Mouse (Mus musculus) limb, embryonic 10.5 days (tissue): ENCODE measurements at regions not wholly inside any gene's neighbourhood (a gene's known extent, or its start where the extent isn't known, plus 50 kb on each side); places are given as distances from the start of the nearest gene placed in this dataset.

Source experiments
- DNase-seq: peaks from one replicate; pipeline ENCODE4 v3.0.0-alpha.2; 2017; ENCODE audit warnings: low spot score
- H3K27ac ChIP-seq: fragments of 300-500 bp; sonication (generic); 2 replicates; pipeline ENCODE4 v1.5.1; 2016; ENCODE audit warnings: mild to moderate bottlenecking
- H3K27me3 ChIP-seq: fragments of 300-500 bp; sonication (generic); 2 replicates; pipeline ENCODE4 v1.6.1; 2016; ENCODE audit warnings: low read depth, mild to moderate bottlenecking; ENCODE audit not compliant: poor library complexity, severe bottlenecking
- H3K36me3 ChIP-seq: fragments of 300-500 bp; sonication (generic); 2 replicates; pipeline ENCODE4 v1.6.1; 2016; ENCODE audit warnings: mild to moderate bottlenecking, moderate library complexity
- H3K4me1 ChIP-seq: fragments of 300-500 bp; sonication (generic); 2 replicates; pipeline ENCODE4 v1.6.1; 2016
- H3K4me3 ChIP-seq: fragments of 300-500 bp; sonication (generic); 2 replicates; pipeline ENCODE4 v1.5.1; 2016; ENCODE audit warnings: mild to moderate bottlenecking, moderate library complexity
- H3K9me3 ChIP-seq: fragments of 300-500 bp; sonication (generic); replicated peaks from 2 replicates; pipeline ENCODE4 v1.6.1; 2016; ENCODE audit warnings: mild to moderate bottlenecking
- WGBS: fragments of 180-500 bp; shearing (Covaris S2); methylation state at CpG from one replicate; pipeline ENCODE4 v1.1.7; 2016; 5-methylcytosine and 5-hydroxymethylcytosine counted together

DNA sequence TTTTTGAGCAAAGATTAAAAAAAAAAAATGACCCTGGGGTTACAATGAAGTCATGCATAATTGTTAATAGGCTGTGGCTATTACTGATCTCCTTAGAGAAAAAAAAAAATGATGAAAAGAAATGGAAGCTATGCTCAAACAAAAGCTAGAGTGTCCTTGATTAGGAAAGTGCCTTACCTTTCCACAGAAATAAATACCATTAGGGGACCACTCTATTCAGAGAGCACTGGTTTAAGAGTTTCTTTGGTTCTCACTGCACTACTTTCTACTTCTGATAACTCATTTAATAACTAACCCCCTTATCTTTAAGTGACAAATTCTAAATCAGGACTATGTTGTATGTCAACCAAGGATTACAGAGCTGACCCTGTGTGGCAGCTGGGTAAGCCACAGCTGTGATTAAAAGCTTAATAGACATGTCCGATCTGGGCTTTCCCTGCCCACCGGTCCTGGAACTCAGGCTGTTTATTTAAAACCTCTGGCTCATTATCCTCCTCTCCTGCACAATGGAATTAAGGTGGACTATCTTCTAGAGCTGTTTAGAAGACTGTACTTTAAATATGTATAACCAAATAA lies 225.9 kb upstream of the Lyplal1 start:
- 44% methylated on average over 2 of the region's 2 CpGs for WGBS
- no peaks in the 10 kb centered on the region for H3K9me3 ChIP-seq
- no peak for DNase-seq

GRCm38 (mm10) chr1:186342391-186342790 lies 225.3 kb upstream of the Lyplal1 start:
- no peak for DNase-seq
- H3K36me3 ChIP-seq, result no peaks in the 10 kb centered on the region
- no peaks in the 10 kb centered on the region for H3K9me3 ChIP-seq
- no peaks in the 10 kb centered on the region for H3K27me3 ChIP-seq
- 88% methylated on average over 1 of the region's 1 CpGs for WGBS
- no peak overlapping the region for H3K4me3 ChIP-seq
- H3K4me1 ChIP-seq, result peaks cover 15% of the 10 kb centered on the region
- no peak overlapping the region for H3K27ac ChIP-seq

More for the DNA sequence above, 225.9 kb upstream of the Lyplal1 start:
- no peak overlapping the region for H3K4me3 ChIP-seq
- no peaks in the 10 kb centered on the region for H3K36me3 ChIP-seq
- H3K4me1 ChIP-seq, result peaks cover 13% of the 10 kb centered on the region
- no peak overlapping the region for H3K27ac ChIP-seq
- H3K27me3 ChIP-seq, result no peaks in the 10 kb centered on the region

GRCm38 (mm10) chr1:186341878-186342277 lies 224.8 kb upstream of the Lyplal1 start:
- no peaks in the 10 kb centered on the region for H3K36me3 ChIP-seq
- no peak for DNase-seq

DNA sequence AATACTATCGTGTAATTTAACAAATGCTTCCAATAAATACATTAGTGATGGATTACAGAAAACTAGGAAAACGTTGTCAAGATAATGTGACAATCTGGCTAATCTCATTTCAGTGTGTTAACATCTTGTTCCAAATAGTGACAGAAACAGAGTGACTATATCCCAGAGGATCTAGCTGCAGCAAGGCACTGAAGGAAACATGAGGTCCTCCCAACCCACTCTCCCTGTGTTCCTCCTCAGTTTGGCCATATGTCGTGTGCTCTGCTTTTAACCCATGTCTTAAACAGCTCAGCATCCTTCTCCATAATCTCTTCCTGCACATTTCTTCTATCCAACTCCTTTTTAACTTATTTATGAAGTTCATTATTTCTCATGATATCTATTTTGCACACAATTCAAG lies 223.6 kb upstream of the Lyplal1 start:
- Histone ChIP-seq H3K36me3 (no peaks in the 10 kb centered on the region), H3K4me3 (no peak overlapping the region), H3K27me3 (no peaks in the 10 kb centered on the region), H3K27ac (no peak overlapping the region), H3K9me3 (no peaks in the 10 kb centered on the region), H3K4me1 (peaks cover 15% of the 10 kb centered on the region)
- DNase-seq, result no peak
- 89% methylated on average over 3 of the region's 3 CpGs for WGBS

More at GRCm38 (mm10) chr1:186341878-186342277, 224.8 kb upstream of the Lyplal1 start:
- Histone ChIP-seq H3K9me3 (no peaks in the 10 kb centered on the region), H3K4me1 (peaks cover 15% of the 10 kb centered on the region), H3K27ac (no peak overlapping the region), H3K27me3 (no peaks in the 10 kb centered on the region), H3K4me3 (no peak overlapping the region)
- WGBS, result 90% methylated on average over 3 of the region's 3 CpGs

DNA sequence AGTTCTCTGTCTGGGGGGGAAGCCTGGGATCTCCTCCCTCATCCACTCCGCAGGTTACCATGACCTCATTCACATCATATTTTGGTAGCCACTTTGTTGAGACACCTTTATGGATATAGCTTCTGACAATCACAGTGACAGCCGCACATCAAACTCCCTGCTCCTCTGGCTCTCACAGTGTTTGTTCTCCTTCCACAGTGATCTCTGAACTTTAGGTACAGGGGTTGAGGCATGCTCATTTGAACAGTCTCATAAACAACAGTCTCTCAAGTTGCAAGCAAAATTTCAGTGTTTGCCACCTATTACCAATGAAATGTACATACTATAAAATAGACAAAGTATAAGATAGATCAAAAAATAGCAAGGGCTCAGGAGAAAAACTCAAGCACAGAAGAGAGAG lies 200.2 kb upstream of the Lyplal1 start:
- Histone ChIP-seq H3K36me3 (no peaks in the 10 kb centered on the region), H3K9me3 (no peaks in the 10 kb centered on the region), H3K27ac (no peak overlapping the region), H3K4me1 (no peaks in the 10 kb centered on the region), H3K4me3 (no peak overlapping the region), H3K27me3 (no peaks in the 10 kb centered on the region)
- DNase-seq, result no peak
- 94% methylated on average over 2 of the region's 2 CpGs for WGBS

DNA sequence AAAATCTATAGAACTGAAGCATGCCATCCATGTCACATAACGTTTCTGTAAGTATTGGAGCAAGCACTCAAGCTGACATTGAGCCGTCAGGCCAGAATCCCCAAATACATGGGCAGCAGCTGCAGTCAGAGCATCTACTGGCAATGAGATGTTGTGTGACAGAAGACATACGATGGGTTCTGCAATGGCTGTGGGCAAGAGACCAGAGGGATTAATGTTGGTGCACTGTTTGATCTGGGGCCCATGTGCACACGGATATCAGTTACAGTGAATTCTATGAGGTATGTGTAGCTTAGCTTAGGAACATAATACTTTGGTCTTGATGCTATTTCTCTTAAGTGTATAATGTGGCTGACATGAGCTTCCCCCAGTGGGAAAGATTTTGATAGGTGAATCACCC lies 197.1 kb upstream of the Lyplal1 start:
- H3K27ac ChIP-seq, result no peak overlapping the region
- no peaks in the 10 kb centered on the region for H3K27me3 ChIP-seq
- H3K36me3 ChIP-seq, result no peaks in the 10 kb centered on the region
- WGBS, result 89% methylated on average over 4 of the region's 4 CpGs
- no peaks in the 10 kb centered on the region for H3K9me3 ChIP-seq
- no peak overlapping the region for H3K4me3 ChIP-seq
- DNase-seq, result no peak
- peaks cover 8% of the 10 kb centered on the region for H3K4me1 ChIP-seq

- no peaks in the 10 kb centered on the region for H3K9me3 ChIP-seq
- WGBS, result 91% methylated on average over 9 of the region's 9 CpGs
- no peak overlapping the region for H3K27ac ChIP-seq
These were observed 195.6 kb upstream of the Lyplal1 start for GRCm38 (mm10) chr1:186312698-186313097.

GRCm38 (mm10) chr1:186312008-186312407 lies 194.9 kb upstream of the Lyplal1 start:
- Histone ChIP-seq H3K4me1 (peaks cover 10% of the 10 kb centered on the region), H3K27ac (no peak overlapping the region), H3K4me3 (no peak overlapping the region), H3K27me3 (no peaks in the 10 kb centered on the region), H3K36me3 (no peaks in the 10 kb centered on the region), H3K9me3 (no peaks in the 10 kb centered on the region)
- no peak for DNase-seq
- whole genome bisulfite sequencing, result 84% methylated on average over 7 of the region's 7 CpGs

More at GRCm38 (mm10) chr1:186312698-186313097, 195.6 kb upstream of the Lyplal1 start:
- no peak for DNase-seq
- H3K4me3 ChIP-seq, result no peak overlapping the region
- H3K36me3 ChIP-seq, result no peaks in the 10 kb centered on the region
- peaks cover 10% of the 10 kb centered on the region for H3K4me1 ChIP-seq
- no peaks in the 10 kb centered on the region for H3K27me3 ChIP-seq

DNA sequence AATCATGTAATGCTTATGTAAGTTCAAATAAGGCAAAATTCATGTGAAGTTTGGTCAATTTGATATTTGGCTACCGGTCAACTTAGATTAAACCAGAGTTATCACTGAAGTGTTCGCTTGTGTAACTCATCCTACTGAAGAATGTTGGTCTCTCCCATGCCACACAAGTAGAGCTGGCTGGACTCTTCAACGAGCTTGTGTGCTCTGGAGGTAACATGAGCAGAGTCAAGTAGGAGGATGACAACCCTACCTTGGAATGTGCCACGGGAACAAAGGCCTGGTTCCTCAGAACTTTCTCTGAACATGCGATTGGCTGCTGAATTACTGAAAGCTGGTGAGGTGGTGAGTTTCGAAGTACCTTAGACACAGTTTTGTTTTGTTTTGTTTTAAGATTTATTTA lies 190.5 kb upstream of the Lyplal1 start:
- no peaks in the 10 kb centered on the region for H3K36me3 ChIP-seq

DNA sequence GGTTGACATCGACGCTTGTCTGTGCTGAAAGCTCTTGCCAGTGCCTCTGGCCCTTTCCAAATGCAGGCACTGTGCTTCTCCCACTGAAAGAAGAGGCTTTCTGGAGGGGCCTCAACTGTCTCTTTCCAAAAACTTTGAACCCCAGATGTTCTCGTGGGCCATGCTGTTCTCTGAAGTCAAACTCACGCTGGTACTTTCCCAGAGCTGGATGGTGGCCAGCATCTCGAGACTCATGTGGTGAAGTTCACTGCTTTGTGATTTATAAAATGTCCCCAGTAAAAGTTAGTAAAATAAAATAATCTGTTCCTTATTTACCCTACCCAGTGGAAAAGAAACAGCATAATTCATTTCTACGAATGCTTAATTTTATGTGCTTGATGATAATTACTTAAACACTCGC lies 180.4 kb upstream of the Lyplal1 start:
- no peaks in the 10 kb centered on the region for H3K27me3 ChIP-seq
- H3K36me3 ChIP-seq, result no peaks in the 10 kb centered on the region
- H3K9me3 ChIP-seq, result no peaks in the 10 kb centered on the region
- no peak overlapping the region for H3K27ac ChIP-seq
- 90% methylated on average over 7 of the region's 7 CpGs for WGBS
- 0 out of 2 replicates have a peak, but pooled peaks cover 5% of the 10 kb centered on the region for H3K4me1 ChIP-seq
- no peak for DNase-seq
- H3K4me3 ChIP-seq, result no peak overlapping the region

More for the DNA sequence above, 190.5 kb upstream of the Lyplal1 start:
- H3K27me3 ChIP-seq, result no peaks in the 10 kb centered on the region
- DNase-seq, result no peak
- no peak overlapping the region for H3K27ac ChIP-seq
- 79% methylated on average over 6 of the region's 6 CpGs for WGBS
- peaks cover 10% of the 10 kb centered on the region for H3K4me1 ChIP-seq
- H3K9me3 ChIP-seq, result no peaks in the 10 kb centered on the region
- H3K4me3 ChIP-seq, result no peak overlapping the region

DNA sequence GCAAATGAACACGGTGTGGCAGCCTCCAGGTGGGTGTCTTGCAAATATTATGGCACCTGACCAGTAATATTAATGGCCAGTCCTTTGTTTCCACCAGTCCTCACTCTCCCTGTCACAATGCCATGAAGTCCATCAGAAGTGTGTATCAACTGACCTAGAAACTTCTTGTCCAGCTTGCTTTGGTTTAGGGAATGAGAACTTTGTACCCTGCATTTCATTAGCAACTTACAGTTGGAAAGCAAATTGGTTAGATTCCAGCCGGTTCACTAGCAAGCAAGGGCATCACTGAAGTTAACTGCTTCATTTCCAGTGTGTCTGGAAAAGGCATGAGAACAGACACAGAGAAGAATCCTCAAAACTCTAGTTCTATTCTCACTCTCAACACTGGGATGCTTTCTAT lies 178.1 kb upstream of the Lyplal1 start:
- 79% methylated on average over 2 of the region's 2 CpGs for WGBS
- no peak for DNase-seq

DNA sequence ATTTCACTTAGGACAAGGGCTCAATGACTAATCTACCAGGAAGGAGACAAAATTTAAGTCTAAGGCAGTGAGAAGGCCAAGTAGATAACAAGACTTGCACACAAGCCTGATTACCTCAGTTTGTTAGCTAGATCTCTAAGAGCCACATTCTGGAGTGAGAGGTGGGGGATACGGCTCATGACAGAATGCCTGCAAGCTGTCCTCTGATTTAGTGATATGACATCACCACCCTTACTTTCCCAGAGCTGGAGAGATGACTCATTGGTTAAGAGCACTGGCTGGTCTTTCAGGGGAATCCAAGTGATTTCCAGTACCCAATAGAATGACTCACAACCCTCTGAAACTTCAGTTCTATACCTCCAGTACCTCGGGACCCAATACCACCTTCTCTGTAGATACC lies 177.5 kb upstream of the Lyplal1 start:
- no peak overlapping the region for H3K27ac ChIP-seq
- 0 out of 2 replicates have a peak, but pooled peaks cover 5% of the 10 kb centered on the region for H3K4me1 ChIP-seq
- H3K9me3 ChIP-seq, result no peaks in the 10 kb centered on the region
- no peak for DNase-seq
- H3K36me3 ChIP-seq, result no peaks in the 10 kb centered on the region
- WGBS, result 74% methylated on average over 2 of the region's 2 CpGs
- H3K4me3 ChIP-seq, result no peak overlapping the region
- no peaks in the 10 kb centered on the region for H3K27me3 ChIP-seq

More for the DNA sequence above, 178.1 kb upstream of the Lyplal1 start:
- Histone ChIP-seq H3K27me3 (no peaks in the 10 kb centered on the region), H3K4me1 (0 out of 2 replicates have a peak, but pooled peaks cover 5% of the 10 kb centered on the region), H3K9me3 (no peaks in the 10 kb centered on the region), H3K4me3 (no peak overlapping the region), H3K27ac (no peak overlapping the region), H3K36me3 (no peaks in the 10 kb centered on the region)

DNA sequence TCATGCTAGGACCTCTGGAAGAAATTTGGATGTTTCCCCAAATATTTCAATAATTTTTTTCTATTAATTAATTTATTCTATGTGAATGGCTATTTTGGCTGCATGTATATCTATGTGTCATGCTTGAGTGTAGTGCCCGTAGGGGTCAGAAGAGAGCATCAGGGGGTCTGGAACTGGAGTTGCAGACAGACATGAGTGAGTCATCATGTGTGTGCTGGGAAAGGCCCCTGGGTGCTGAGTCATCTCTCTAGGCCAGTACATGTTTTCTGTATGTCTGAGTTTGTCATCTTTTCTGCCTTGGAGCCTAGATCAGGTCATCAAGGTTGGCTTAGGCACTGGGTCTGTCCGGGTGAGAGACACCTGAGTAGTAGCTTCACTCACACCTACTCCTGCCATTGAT lies 172.0 kb upstream of the Lyplal1 start:
- Histone ChIP-seq H3K36me3 (no peaks in the 10 kb centered on the region), H3K9me3 (no peaks in the 10 kb centered on the region), H3K27ac (no peak overlapping the region), H3K4me1 (0 out of 2 replicates have a peak, but pooled peaks cover 5% of the 10 kb centered on the region), H3K4me3 (no peak overlapping the region), H3K27me3 (no peaks in the 10 kb centered on the region)
- 80% methylated on average over 2 of the region's 2 CpGs for WGBS
- no peak for DNase-seq

- Histone ChIP-seq H3K27ac (no peak overlapping the region), H3K36me3 (no peaks in the 10 kb centered on the region), H3K27me3 (no peaks in the 10 kb centered on the region), H3K9me3 (no peaks in the 10 kb centered on the region), H3K4me3 (no peak overlapping the region), H3K4me1 (no peaks in the 10 kb centered on the region)
- DNase-seq, result no peak
- 87% methylated on average over 8 of the region's 8 CpGs for WGBS
These were observed 170.7 kb upstream of the Lyplal1 start for GRCm38 (mm10) chr1:186287831-186288230.
